Mouse (Mus musculus): ENCODE data around the gene Tssk4. TPM values are rescaled to one million over a fixed set of nuclear protein-coding genes. Genes with fewer than 3 reads are reported as not detected.

Tssk4 gene
- polyA plus RNA-seq, 1 experiment from 2014 or later: 0.15 TPM

- no peaks in the 10 kb centered on the region for H3K36me3 ChIP-seq (ENCODE audit: control insufficient read depth, insufficient read depth)
- 68% methylated on average over 10 of the region's 10 CpGs for WGBS (ENCODE audit: insufficient replicate concordance)
- H3K4me3 ChIP-seq (ENCODE audit: low read depth, low read length): no peak overlapping the region
- no peak overlapping the region for H3K27ac ChIP-seq (ENCODE audit: low read length)
- ATAC-seq (ENCODE audit: low read depth): no peak
- no peak overlapping the region for H3K4me2 ChIP-seq (ENCODE audit: low read depth, low read length)
- H3K9ac ChIP-seq (ENCODE audit: low read depth, low read length): no peak overlapping the region
- H3K27me3 ChIP-seq (ENCODE audit: control insufficient read depth, insufficient read depth, low read depth, low read length): no peaks in the 10 kb centered on the region
- H3K9me3 ChIP-seq (replicated peaks; ENCODE audit: control insufficient read depth, low read length): no peaks in the 10 kb centered on the region
- no peaks in the 10 kb centered on the region for H3K4me1 ChIP-seq (ENCODE audit: control insufficient read depth, low read depth, low read length)
These were observed 39.4 kb downstream of the Tssk4 start for GRCm38 (mm10) chr14:55689433-55689832.

- Histone ChIP-seq H3K27ac (ENCODE audit: low read length) (no peak overlapping the region), H3K9ac (ENCODE audit: low read depth, low read length) (no peak overlapping the region), H3K4me2 (ENCODE audit: low read depth, low read length) (no peak overlapping the region), H3K27me3 (ENCODE audit: control insufficient read depth, insufficient read depth, low read depth, low read length) (no peaks in the 10 kb centered on the region), H3K36me3 (ENCODE audit: control insufficient read depth, insufficient read depth) (no peaks in the 10 kb centered on the region), H3K4me1 (ENCODE audit: control insufficient read depth, low read depth, low read length) (no peaks in the 10 kb centered on the region), H3K4me3 (ENCODE audit: low read depth, low read length) (no peak overlapping the region), H3K9me3 (replicated peaks; ENCODE audit: control insufficient read depth, low read length) (no peaks in the 10 kb centered on the region)
- ATAC-seq (ENCODE audit: low read depth): no peak
- 42% methylated on average over 4 of the region's 4 CpGs for WGBS (ENCODE audit: insufficient replicate concordance)
These were observed 47.2 kb downstream of the Tssk4 start for GRCm38 (mm10) chr14:55697226-55697625.

- H3K9ac ChIP-seq (ENCODE audit: low read depth, low read length): no peak overlapping the region
- no peak overlapping the region for H3K4me2 ChIP-seq (ENCODE audit: low read depth, low read length)
- H3K27ac ChIP-seq (ENCODE audit: low read length): no peak overlapping the region
- no peak overlapping the region for H3K4me3 ChIP-seq (ENCODE audit: low read depth, low read length)
- H3K36me3 ChIP-seq (ENCODE audit: control insufficient read depth, insufficient read depth): no peaks in the 10 kb centered on the region
- H3K4me1 ChIP-seq (ENCODE audit: control insufficient read depth, low read depth, low read length): no peaks in the 10 kb centered on the region; the same call in 1 of the 2 replicates
- WGBS (ENCODE audit: insufficient replicate concordance): 59% methylated on average over 9 of the region's 9 CpGs
- H3K27me3 ChIP-seq (ENCODE audit: control insufficient read depth, insufficient read depth, low read depth, low read length): no peaks in the 10 kb centered on the region
- no peaks in the 10 kb centered on the region for H3K9me3 ChIP-seq (replicated peaks; ENCODE audit: control insufficient read depth, low read length)
- ATAC-seq (ENCODE audit: low read depth): no peak
These were observed 51.1 kb downstream of the Tssk4 start for GRCm38 (mm10) chr14:55701131-55701530.

Other genes with a start within 250 kb of the Tssk4 start
- gene Dhrs4, start 171.4 kb upstream of the Tssk4 start, polyA plus RNA-seq (2015; fragmentation: Nextera tagmentation; extraction: Ambion mirVana): 88.8 and 91.2 TPM in 2 replicates
- 0.28 and 0.46 TPM in 2 replicates for gene Carmil3, start 159.5 kb upstream of the Tssk4 start, polyA plus RNA-seq (2015; fragmentation: Nextera tagmentation; extraction: Ambion mirVana)
- not detected in 2 replicates for gene Cpne6, start 139.7 kb upstream of the Tssk4 start, polyA plus RNA-seq (2015; fragmentation: Nextera tagmentation; extraction: Ambion mirVana)
- gene Nrl, start 125.2 kb upstream of the Tssk4 start, polyA plus RNA-seq (2015; fragmentation: Nextera tagmentation; extraction: Ambion mirVana): not detected in 2 replicates
- 41.2 and 42.5 TPM in 2 replicates for gene Pck2, start 109.9 kb upstream of the Tssk4 start, polyA plus RNA-seq (2015; fragmentation: Nextera tagmentation; extraction: Ambion mirVana)
- gene Dcaf11, start 90.2 kb upstream of the Tssk4 start, polyA plus RNA-seq (2015; fragmentation: Nextera tagmentation; extraction: Ambion mirVana): 62.0 and 64.7 TPM in 2 replicates
- 2.0 and 3.2 TPM in 2 replicates for gene A730061H03Rik, start 89.8 kb upstream of the Tssk4 start, polyA plus RNA-seq (2015; fragmentation: Nextera tagmentation; extraction: Ambion mirVana)
- gene Fitm1, start 74.6 kb upstream of the Tssk4 start, polyA plus RNA-seq (2015; fragmentation: Nextera tagmentation; extraction: Ambion mirVana): 0.74 and 2.0 TPM in 2 replicates
- 114 TPM in 2 replicates for gene Psme1, start 72.1 kb upstream of the Tssk4 start, polyA plus RNA-seq (2015; fragmentation: Nextera tagmentation; extraction: Ambion mirVana)
- 22.5 and 25.8 TPM in 2 replicates for gene Emc9, start 64.9 kb upstream of the Tssk4 start, polyA plus RNA-seq (2015; fragmentation: Nextera tagmentation; extraction: Ambion mirVana)
- gene Psme2, start 59.1 kb upstream of the Tssk4 start, polyA plus RNA-seq (2015; fragmentation: Nextera tagmentation; extraction: Ambion mirVana): 177 and 181 TPM in 2 replicates
- gene Rnf31, start 58.5 kb upstream of the Tssk4 start, polyA plus RNA-seq (2015; fragmentation: Nextera tagmentation; extraction: Ambion mirVana): 9.5 and 9.7 TPM in 2 replicates
- 15.9 and 17.2 TPM in 2 replicates for gene Irf9, start 46.6 kb upstream of the Tssk4 start, polyA plus RNA-seq (2015; fragmentation: Nextera tagmentation; extraction: Ambion mirVana)
- 2.9 and 3.1 TPM in 2 replicates for gene Rec8, start 32.1 kb upstream of the Tssk4 start, polyA plus RNA-seq (2015; fragmentation: Nextera tagmentation; extraction: Ambion mirVana)
- 23.4 and 24.6 TPM in 2 replicates for gene Ipo4, start 14.2 kb upstream of the Tssk4 start, polyA plus RNA-seq (2015; fragmentation: Nextera tagmentation; extraction: Ambion mirVana)
- 0.71 and 1.0 TPM in 2 replicates for gene Gm49378, start 12.3 kb upstream of the Tssk4 start, polyA plus RNA-seq (2015; fragmentation: Nextera tagmentation; extraction: Ambion mirVana)
- gene Tm9sf1, start 6.4 kb upstream of the Tssk4 start, polyA plus RNA-seq (2015; fragmentation: Nextera tagmentation; extraction: Ambion mirVana): 46.8 and 49.6 TPM in 2 replicates
- 14.1 and 16.8 TPM in 2 replicates for gene Mdp1, start 10.3 kb downstream of the Tssk4 start, polyA plus RNA-seq (2015; fragmentation: Nextera tagmentation; extraction: Ambion mirVana)
- gene Gmpr2, start 21.8 kb downstream of the Tssk4 start, polyA plus RNA-seq (2015; fragmentation: Nextera tagmentation; extraction: Ambion mirVana): 20.9 and 22.8 TPM in 2 replicates
- gene Nedd8, start 21.9 kb downstream of the Tssk4 start, polyA plus RNA-seq (2015; fragmentation: Nextera tagmentation; extraction: Ambion mirVana): 212 and 230 TPM in 2 replicates
- gene Tinf2, start 31.6 kb downstream of the Tssk4 start, polyA plus RNA-seq (2015; fragmentation: Nextera tagmentation; extraction: Ambion mirVana): 17.8 and 20.1 TPM in 2 replicates
- 2.8 and 3.1 TPM in 2 replicates for gene Tgm1, start 63.7 kb downstream of the Tssk4 start, polyA plus RNA-seq (2015; fragmentation: Nextera tagmentation; extraction: Ambion mirVana)
- 11.3 and 12.4 TPM in 2 replicates for gene Rabggta, start 72.1 kb downstream of the Tssk4 start, polyA plus RNA-seq (2015; fragmentation: Nextera tagmentation; extraction: Ambion mirVana)
- 40.9 and 43.5 TPM in 2 replicates for gene Dhrs1, start 95.5 kb downstream of the Tssk4 start, polyA plus RNA-seq (2015; fragmentation: Nextera tagmentation; extraction: Ambion mirVana)
- gene Nop9, start 95.5 kb downstream of the Tssk4 start, polyA plus RNA-seq (2015; fragmentation: Nextera tagmentation; extraction: Ambion mirVana): 18.6 and 18.7 TPM in 2 replicates
- 74.1 and 86.9 TPM in 2 replicates for gene Cideb, start 108.3 kb downstream of the Tssk4 start, polyA plus RNA-seq (2015; fragmentation: Nextera tagmentation; extraction: Ambion mirVana)
- gene Ltb4r2, start 111.2 kb downstream of the Tssk4 start, polyA plus RNA-seq (2015; fragmentation: Nextera tagmentation; extraction: Ambion mirVana): 0.38 and 0.40 TPM in 2 replicates
- 14.2 and 16.4 TPM in 2 replicates for gene Ltb4r1, start 115.8 kb downstream of the Tssk4 start, polyA plus RNA-seq (2015; fragmentation: Nextera tagmentation; extraction: Ambion mirVana)
- gene Adcy4, start 133.9 kb downstream of the Tssk4 start, polyA plus RNA-seq (2015; fragmentation: Nextera tagmentation; extraction: Ambion mirVana): 1.9 and 2.4 TPM in 2 replicates
- 15.4 and 16.4 TPM in 2 replicates for gene Ripk3, start 138.7 kb downstream of the Tssk4 start, polyA plus RNA-seq (2015; fragmentation: Nextera tagmentation; extraction: Ambion mirVana)
- gene Nfatc4, start 173.0 kb downstream of the Tssk4 start, polyA plus RNA-seq (2015; fragmentation: Nextera tagmentation; extraction: Ambion mirVana): 0.71 TPM in 2 replicates
- gene Nynrin, start 203.8 kb downstream of the Tssk4 start, polyA plus RNA-seq (2015; fragmentation: Nextera tagmentation; extraction: Ambion mirVana): 2.7 and 2.9 TPM in 2 replicates
- 0.26 TPM in 2 replicates for gene Cbln3, start 234.2 kb downstream of the Tssk4 start, polyA plus RNA-seq (2015; fragmentation: Nextera tagmentation; extraction: Ambion mirVana)
- 10.9 and 12.8 TPM in 2 replicates for gene Khnyn, start 234.8 kb downstream of the Tssk4 start, polyA plus RNA-seq (2015; fragmentation: Nextera tagmentation; extraction: Ambion mirVana)